Mouse (Mus musculus) midbrain, embryonic 12.5 days (tissue): ENCODE data around the gene Dvl2. TPM values are rescaled to one million over a fixed set of nuclear protein-coding genes. Genes with fewer than 3 reads are reported as not detected.

ENCODE experiments used
- ATAC-seq: fragments of 200-750 bp; cut with Nextera tagmentation; 2 replicates; pipeline ENCODE4 v1.8.0; 2017; ENCODE audit warnings: low read depth, moderate TSS enrichment, moderate library complexity; ENCODE audit not compliant: low FRiP score
- H3K27ac ChIP-seq: fragments of 300-500 bp; sonication (generic); replicated peaks from 2 replicates; pipeline ENCODE4 v1.5.1; 2016; ENCODE audit warnings: mild to moderate bottlenecking
- H3K27me3 ChIP-seq: fragments of 300-500 bp; sonication (generic); 2 replicates; pipeline ENCODE4 v1.6.1; 2016; ENCODE audit warnings: mild to moderate bottlenecking
- H3K36me3 ChIP-seq: fragments of 300-500 bp; sonication (generic); 2 replicates; pipeline ENCODE4 v1.6.1; 2016
- H3K4me1 ChIP-seq: fragments of 300-500 bp; sonication (generic); 2 replicates; pipeline ENCODE4 v1.6.1; 2016
- H3K4me2 ChIP-seq: fragments of 300-500 bp; sonication (generic); replicated peaks from 2 replicates; pipeline ENCODE4 v1.6.1; 2016; ENCODE audit warnings: mild to moderate bottlenecking, moderate library complexity
- H3K4me3 ChIP-seq: fragments of 300-500 bp; sonication (generic); 2 replicates; pipeline ENCODE4 v1.5.1; 2016; ENCODE audit warnings: mild to moderate bottlenecking
- H3K9ac ChIP-seq: fragments of 300-500 bp; sonication (generic); replicated peaks from 2 replicates; pipeline ENCODE4 v1.6.1; 2016; ENCODE audit warnings: mild to moderate bottlenecking, moderate library complexity
- H3K9me3 ChIP-seq: fragments of 300-500 bp; sonication (generic); 2 replicates; pipeline ENCODE4 v1.6.1; 2016; ENCODE audit warnings: mild to moderate bottlenecking
- WGBS: fragments of 180-500 bp; shearing (Covaris S2); methylation state at CpG from one replicate; pipeline ENCODE4 v1.1.7; 2016; 5-methylcytosine and 5-hydroxymethylcytosine counted together
- polyA plus RNA-seq: library from polyadenylated mRNA; unstranded; fragments of >200 nt; fragmentation: Nextera tagmentation; extraction: Ambion mirVana; gene quantifications from 2 replicates; pipeline ENCODE4 v1.2.1, GENCODE M21; 2016

Dvl2 gene
- polyA plus RNA-seq, 1 experiment from 2014 or later: 45.3 TPM

DNA sequence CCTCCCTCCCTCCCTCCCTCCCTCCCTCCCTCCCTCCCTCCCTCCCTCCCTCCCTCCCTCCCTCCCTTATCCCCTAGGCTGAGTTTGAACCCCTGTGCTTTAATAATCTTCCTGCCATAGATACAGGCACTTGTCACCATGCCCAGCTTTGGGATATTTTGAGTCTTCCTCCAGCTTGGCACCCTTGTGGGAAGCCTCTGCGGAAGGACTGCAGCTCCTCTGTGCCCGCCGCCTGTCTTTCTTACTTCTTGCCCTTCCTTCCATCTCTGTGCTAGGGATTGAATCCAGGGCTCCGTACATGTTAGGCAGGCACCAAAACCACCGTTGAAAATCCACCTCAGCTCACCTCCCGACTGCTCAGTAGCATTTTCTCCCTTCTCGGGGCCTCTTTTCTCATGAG lies 39.8 kb downstream of the Dvl2 start:
- Histone ChIP-seq H3K27me3 (no peaks in the 10 kb centered on the region), H3K4me3 (no peak overlapping the region), H3K9me3 (no peaks in the 10 kb centered on the region), H3K36me3 (peaks cover 66% of the 10 kb centered on the region), H3K4me1 (no peaks in the 10 kb centered on the region), H3K9ac (no peak overlapping the region), H3K4me2 (no peak overlapping the region), H3K27ac (no peak overlapping the region)
- no peak for ATAC-seq
- 92% methylated on average over 7 of the region's 7 CpGs for WGBS

DNA sequence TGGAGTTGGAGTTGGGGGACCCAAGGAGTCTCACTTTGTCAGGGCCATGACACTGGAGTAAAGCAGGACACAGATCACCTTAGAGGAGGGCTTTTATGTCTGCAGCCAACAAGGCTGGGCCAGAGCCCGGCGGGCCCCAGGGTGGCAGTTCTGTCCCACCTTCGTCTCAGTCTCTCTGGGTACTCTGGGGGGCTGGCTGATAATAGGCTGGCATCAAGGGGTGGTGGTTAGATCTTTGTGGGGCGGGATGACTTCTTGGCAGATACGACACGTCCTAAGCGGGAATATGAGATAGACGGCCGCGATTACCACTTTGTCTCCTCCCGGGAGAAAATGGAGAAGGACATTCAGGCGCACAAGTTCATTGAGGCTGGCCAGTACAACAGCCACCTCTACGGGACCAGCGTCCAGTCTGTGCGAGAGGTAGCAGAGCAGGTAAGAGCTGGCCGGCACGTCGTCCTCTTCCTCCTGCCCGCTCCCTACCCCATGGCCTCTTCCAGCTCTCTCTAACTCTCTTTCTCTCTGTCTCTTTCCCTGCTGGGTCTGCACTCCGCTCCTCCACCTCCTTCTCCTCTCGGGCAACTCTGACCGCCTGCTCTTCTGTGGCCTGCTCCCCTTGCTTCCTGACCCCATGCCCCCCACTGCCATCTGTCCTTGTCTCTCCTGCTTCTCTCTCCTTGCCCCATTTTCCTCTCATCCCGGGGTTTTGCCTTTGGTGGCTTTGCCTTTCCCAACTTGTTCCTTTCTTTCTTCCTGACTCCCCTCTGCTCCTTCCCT lies 42.1 kb downstream of the Dvl2 start:
- no peak for ATAC-seq
- no peak overlapping the region for H3K4me2 ChIP-seq
- no peak overlapping the region for H3K4me3 ChIP-seq
- no peaks in the 10 kb centered on the region for H3K9me3 ChIP-seq
- H3K36me3 ChIP-seq: peaks cover 67% of the 10 kb centered on the region
- H3K27me3 ChIP-seq: no peaks in the 10 kb centered on the region
- no peaks in the 10 kb centered on the region for H3K4me1 ChIP-seq
- 0 out of 2 replicates have a peak overlapping the region, but pooled peaks have one; percentile 25 for H3K27ac ChIP-seq
- 88% methylated on average over 23 of the region's 23 CpGs for WGBS
- H3K9ac ChIP-seq: no peak overlapping the region

DNA sequence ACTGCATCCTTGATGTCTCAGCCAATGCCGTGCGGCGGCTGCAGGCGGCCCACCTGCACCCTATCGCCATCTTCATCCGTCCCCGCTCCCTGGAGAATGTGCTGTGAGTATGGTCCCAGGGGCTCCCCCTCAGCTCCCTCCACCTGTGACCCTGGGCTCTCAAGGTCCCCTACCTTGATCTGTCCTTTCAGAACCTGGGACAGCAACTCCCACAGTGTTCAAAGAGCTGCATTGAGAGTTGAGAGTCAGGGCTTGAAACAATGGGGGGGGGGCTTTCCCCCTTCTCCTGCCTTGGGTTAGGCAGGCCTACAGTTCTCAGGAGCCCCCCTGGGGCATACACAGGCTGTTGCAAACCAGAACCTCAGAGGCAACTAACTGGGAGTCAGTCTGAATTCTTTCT lies 43.3 kb downstream of the Dvl2 start:
- Histone ChIP-seq H3K36me3 (peaks cover 58% of the 10 kb centered on the region), H3K9me3 (no peaks in the 10 kb centered on the region), H3K4me1 (no peaks in the 10 kb centered on the region), H3K27me3 (no peaks in the 10 kb centered on the region), H3K4me2 (no peak overlapping the region), H3K4me3 (no peak overlapping the region), H3K9ac (no peak overlapping the region), H3K27ac (peak overlapping the region; percentile 25; the same call in 1 of the 2 replicates)
- WGBS: 81% methylated on average over 7 of the region's 7 CpGs
- no peak for ATAC-seq

DNA sequence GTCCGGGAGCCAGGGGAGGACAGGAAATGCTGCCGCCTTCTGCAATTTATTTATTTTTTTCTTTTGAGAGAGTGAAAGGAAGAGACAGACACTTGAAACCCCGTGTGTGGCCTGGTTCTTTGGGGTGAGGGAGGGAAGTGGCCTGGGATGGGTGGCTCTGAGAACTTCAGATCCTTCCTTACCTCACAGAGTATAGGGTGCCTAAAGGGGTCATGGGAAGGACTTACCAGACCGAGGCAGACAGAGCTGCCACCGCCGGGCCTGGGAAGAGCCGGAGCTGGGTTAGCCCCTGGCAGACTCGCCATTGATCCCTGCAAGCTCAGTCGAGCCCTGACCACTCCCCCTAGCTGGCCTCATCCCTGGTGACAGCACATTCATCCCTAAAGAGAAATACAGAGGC lies 45.0 kb downstream of the Dvl2 start:
- Histone ChIP-seq H3K36me3 (peaks cover 44% of the 10 kb centered on the region), H3K27ac (no peak overlapping the region; the same call in 1 of the 2 replicates), H3K4me2 (no peak overlapping the region), H3K4me1 (no peaks in the 10 kb centered on the region), H3K4me3 (no peak overlapping the region), H3K9me3 (no peaks in the 10 kb centered on the region), H3K27me3 (no peaks in the 10 kb centered on the region), H3K9ac (no peak overlapping the region)
- 38% methylated on average over 9 of the region's 9 CpGs for WGBS
- ATAC-seq: no peak

DNA sequence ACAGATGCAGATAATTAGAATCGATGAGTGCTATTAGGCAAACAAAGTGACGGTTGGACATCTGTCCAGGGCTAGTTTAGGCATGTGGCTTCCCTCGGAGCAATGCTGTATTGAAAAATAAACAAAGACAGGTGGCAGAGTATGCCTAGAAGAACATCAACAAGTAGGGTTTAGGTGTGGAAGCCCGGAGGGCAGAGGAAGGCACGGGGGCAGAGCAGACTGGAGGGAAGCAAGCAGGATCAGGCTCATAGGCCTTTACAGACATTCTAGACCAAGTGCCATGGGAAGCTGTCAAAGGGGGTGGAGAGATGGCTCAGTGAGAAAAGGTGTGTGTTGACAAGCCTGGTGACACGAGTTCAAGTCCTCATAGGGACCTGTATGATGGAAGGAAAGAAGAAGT lies 49.0 kb downstream of the Dvl2 start:
- no peaks in the 10 kb centered on the region for H3K9me3 ChIP-seq
- H3K4me3 ChIP-seq: no peak overlapping the region
- H3K4me2 ChIP-seq: no peak overlapping the region
- no peak for ATAC-seq
- H3K36me3 ChIP-seq: peaks cover 9% of the 10 kb centered on the region
- no peak overlapping the region for H3K9ac ChIP-seq
- 0 out of 2 replicates have a peak, but pooled peaks cover 3% of the 10 kb centered on the region for H3K27me3 ChIP-seq
- WGBS: 78% methylated on average over 6 of the region's 6 CpGs
- no peaks in the 10 kb centered on the region for H3K4me1 ChIP-seq
- H3K27ac ChIP-seq: no peak overlapping the region

DNA sequence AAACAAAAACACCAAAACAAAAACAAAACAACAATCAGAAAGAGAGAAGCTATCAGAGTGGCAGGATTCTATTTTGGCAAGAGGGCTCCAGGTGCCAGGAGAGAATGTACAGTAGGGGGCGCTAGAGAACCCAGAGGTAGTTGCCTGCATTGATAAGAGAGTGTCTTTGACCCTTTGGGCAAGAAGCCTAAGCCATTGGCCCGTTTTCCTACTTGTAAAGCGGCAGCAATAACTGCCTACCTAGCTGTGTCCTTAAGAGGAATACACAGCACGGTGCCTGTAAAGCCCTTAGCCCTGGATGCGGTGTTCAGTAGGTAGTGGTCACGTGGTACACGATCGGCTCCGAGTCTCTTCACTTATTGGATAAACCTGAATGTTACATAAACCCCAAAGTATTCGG lies 49.4 kb downstream of the Dvl2 start:
- WGBS: 66% methylated on average over 10 of the region's 10 CpGs
- no peak for ATAC-seq
- H3K36me3 ChIP-seq: peaks cover 4% of the 10 kb centered on the region

DNA sequence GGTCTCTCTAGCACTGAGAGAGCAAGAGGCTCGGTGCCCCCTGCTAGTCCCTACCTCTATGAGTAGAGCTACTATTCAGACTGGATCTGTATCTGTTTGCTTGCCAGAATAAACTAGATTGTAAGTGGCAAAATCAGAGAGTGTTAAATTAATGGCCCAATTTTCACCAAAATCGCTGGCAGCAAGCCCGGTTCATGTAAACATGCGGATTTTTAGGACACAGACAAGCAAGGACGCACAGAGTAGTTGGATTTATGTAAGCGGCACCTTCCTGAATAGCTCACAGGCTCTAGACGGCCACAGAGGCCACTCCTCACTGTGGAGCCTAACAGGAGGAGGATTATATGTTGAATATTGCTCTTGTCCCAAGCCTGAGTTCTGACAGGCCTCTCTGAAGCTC lies 52.8 kb downstream of the Dvl2 start:
- Histone ChIP-seq H3K4me3 (no peak overlapping the region), H3K9ac (no peak overlapping the region), H3K27ac (no peak overlapping the region), H3K9me3 (no peaks in the 10 kb centered on the region), H3K4me1 (peaks cover 5% of the 10 kb centered on the region), H3K27me3 (peaks cover 12% of the 10 kb centered on the region; the same call in 1 of the 2 replicates), H3K36me3 (no peaks in the 10 kb centered on the region), H3K4me2 (no peak overlapping the region)
- ATAC-seq: no peak
- 80% methylated on average over 7 of the region's 7 CpGs for WGBS

More for the DNA sequence above, 49.4 kb downstream of the Dvl2 start:
- Histone ChIP-seq H3K27ac (no peak overlapping the region), H3K4me2 (no peak overlapping the region), H3K27me3 (peaks cover 7% of the 10 kb centered on the region; the same call in 1 of the 2 replicates), H3K9me3 (no peaks in the 10 kb centered on the region), H3K4me3 (no peak overlapping the region), H3K9ac (no peak overlapping the region), H3K4me1 (no peaks in the 10 kb centered on the region)

DNA sequence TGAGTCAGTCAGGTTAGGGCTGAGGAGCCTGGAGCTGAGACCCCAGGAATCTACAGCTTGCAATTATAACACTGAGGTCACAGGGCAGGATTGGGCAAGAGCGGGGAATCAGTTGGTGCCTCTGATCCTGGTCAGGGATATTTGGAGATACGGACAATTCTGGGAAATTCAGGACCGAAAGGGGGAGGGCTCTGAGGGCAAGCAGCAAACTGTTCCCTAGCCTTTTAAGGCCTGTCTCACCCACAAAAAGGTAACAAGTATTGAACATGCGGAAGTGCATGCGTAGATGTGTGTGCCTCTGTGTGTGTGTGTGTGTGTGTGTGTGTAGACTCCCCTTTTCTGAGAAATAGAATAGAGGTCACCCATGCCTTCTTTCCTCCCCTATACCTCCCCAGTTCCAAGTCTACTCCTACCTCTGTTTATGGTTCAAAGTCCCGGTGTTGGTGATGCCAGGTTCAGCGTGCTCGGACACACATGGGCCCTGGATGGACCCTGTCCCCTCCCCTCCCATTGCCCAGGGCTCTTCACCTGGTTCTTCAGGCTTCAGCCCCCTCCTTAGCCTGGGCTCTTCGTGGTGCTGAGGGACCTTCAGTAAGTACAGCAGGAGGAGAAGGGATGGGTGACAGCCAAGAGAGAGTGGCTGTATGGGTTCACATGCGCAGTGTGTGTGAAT lies 53.6 kb downstream of the Dvl2 start, which contains the start of gene Asgr1:
Gene Asgr1, plus strand, starts transcription at position 188 of the 673 bp plus-strand sequence.
- Histone ChIP-seq H3K9ac (no peak within 1 kb of the TSS), H3K36me3 (no peaks in the 10 kb centered on the region), H3K4me2 (no peak within 1 kb of the TSS), H3K27me3 (peaks cover 12% of the 10 kb centered on the region; the same call in 1 of the 2 replicates), H3K4me3 (no peak within 1 kb of the TSS), H3K9me3 (no peaks in the 10 kb centered on the region), H3K4me1 (peaks cover 5% of the 10 kb centered on the region), H3K27ac (no peak within 1 kb of the TSS)
- ATAC-seq: no peak
- 93% methylated on average over 9 of the region's 10 CpGs for WGBS

DNA sequence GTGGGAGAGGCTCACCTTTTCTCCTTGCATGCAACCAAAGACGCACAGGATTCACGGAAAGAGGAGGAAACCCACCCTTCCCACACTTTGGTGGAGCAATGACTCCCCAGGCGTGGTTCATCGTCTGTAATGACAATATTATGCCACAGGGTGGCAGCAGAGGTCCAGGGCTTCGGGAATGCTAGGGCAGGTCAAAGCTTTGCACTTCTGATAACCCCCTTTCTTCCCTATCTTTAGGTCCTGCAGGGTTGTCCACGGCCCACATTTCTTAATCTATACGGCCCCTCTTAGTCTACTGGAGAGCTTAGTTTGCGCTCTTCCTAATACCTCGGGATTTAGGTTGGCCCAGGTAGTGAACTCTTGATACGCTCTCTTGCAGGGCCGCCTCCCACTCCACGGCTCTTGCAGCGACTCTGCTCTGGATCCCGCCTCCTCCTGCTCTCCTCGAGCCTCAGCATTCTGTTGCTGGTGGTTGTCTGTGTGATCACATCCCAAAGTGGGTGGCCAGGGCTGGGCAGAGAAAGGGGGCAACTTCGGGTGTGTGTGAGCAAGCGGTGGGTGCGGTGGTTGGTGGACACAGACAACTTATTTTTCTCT lies 55.3 kb downstream of the Dvl2 start:
- Histone ChIP-seq H3K4me2 (peak overlapping the region; percentile 18; the same call in 1 of the 2 replicates), H3K9ac (peak overlapping the region; percentile 34; the same call in 1 of the 2 replicates), H3K27me3 (peaks cover 12% of the 10 kb centered on the region; the same call in 1 of the 2 replicates), H3K27ac (no peak overlapping the region), H3K36me3 (no peaks in the 10 kb centered on the region), H3K4me3 (no peak overlapping the region), H3K9me3 (no peaks in the 10 kb centered on the region), H3K4me1 (peaks cover 5% of the 10 kb centered on the region)
- WGBS: 26% methylated on average over 18 of the region's 18 CpGs
- peak; percentile 52; the same call in 1 of the 2 replicates for ATAC-seq

DNA sequence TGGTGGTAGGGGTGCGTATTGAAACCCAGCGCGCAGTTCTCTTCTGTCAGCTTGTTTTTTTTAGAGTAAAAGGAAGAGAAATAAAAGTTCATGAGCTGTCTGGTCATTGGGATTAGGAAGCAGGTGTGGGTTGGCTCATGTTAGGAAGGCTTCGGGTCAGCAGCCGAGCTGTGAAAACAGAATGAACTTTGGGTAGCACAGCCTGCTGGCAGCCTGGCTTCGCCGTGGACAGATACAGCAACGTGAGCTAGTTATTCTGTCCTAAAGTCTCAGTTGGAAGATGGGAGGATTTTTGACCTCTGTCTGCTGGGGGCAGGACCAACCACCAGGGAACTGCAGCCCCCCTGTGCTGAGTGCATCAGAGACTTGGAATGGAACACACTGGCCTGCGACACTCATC lies 57.4 kb downstream of the Dvl2 start:
- Histone ChIP-seq H3K4me1 (peaks cover 5% of the 10 kb centered on the region), H3K9me3 (0 out of 2 replicates have a peak, but pooled peaks cover under 1% of the 10 kb centered on the region), H3K4me3 (no peak overlapping the region), H3K27me3 (peaks cover 12% of the 10 kb centered on the region; the same call in 1 of the 2 replicates), H3K27ac (no peak overlapping the region), H3K36me3 (no peaks in the 10 kb centered on the region), H3K9ac (no peak overlapping the region), H3K4me2 (no peak overlapping the region)
- ATAC-seq: no peak
- 81% methylated on average over 9 of the region's 9 CpGs for WGBS

DNA sequence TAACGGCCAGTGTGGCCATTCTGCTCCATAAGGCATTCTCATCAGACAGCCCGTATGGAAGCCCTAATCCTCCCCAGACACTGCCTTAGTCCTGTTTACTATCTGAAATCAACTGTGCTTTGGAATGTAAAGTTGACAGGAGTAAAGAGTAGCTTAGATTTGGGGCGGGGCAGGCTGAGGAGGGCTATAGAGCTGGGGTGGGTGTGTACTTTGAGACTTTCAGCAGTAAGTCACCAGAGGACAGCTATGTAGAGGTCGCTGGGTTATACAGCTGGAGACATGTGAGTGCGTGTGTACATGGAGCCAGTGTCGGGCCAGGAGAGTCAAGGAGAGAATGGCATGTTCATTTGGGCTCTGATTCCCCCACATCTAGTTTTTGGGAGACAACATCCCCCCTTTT lies 59.5 kb downstream of the Dvl2 start:
- no peak overlapping the region for H3K9ac ChIP-seq
- H3K4me3 ChIP-seq: no peak overlapping the region
- peaks cover 4% of the 10 kb centered on the region; the same call in 1 of the 2 replicates for H3K27me3 ChIP-seq
- 70% methylated on average over 6 of the region's 6 CpGs for WGBS
- H3K4me1 ChIP-seq: peaks cover 5% of the 10 kb centered on the region
- no peak overlapping the region for H3K27ac ChIP-seq
- ATAC-seq: no peak
- H3K4me2 ChIP-seq: no peak overlapping the region
- H3K36me3 ChIP-seq: no peaks in the 10 kb centered on the region
- H3K9me3 ChIP-seq: peaks cover 4% of the 10 kb centered on the region; the same call in 1 of the 2 replicates
